Mouse (Mus musculus) stomach, postnatal 0 days (tissue): ENCODE measurements around the gene Uso1. TPM values are rescaled to one million over a fixed set of nuclear protein-coding genes. Genes with fewer than 3 reads are reported as not detected.

Source experiments
- ATAC-seq: fragments of 200-750 bp; cut with Nextera tagmentation; 2 replicates; pipeline ENCODE4 v1.8.0; 2017; ENCODE audit not compliant: low FRiP score, low TSS enrichment
- DNase-seq: peaks from one replicate; pipeline ENCODE4 v3.0.0-alpha.2; 2016; ENCODE audit warnings: low spot score
- H3K27ac ChIP-seq: fragments of 300-500 bp; sonication (generic); replicated peaks from 2 replicates; pipeline ENCODE4 v1.5.1; 2014; ENCODE audit warnings: mild to moderate bottlenecking, control low read depth
- H3K27me3 ChIP-seq: fragments of 300-500 bp; sonication (generic); 2 replicates; pipeline ENCODE4 v1.6.1; 2014; ENCODE audit warnings: low read length; ENCODE audit not compliant: control insufficient read depth, insufficient read depth
- H3K36me3 ChIP-seq: fragments of 300-500 bp; sonication (generic); 2 replicates; pipeline ENCODE4 v1.6.1; 2014; ENCODE audit warnings: low read length, mixed read lengths; ENCODE audit not compliant: control insufficient read depth, insufficient read depth
- H3K4me1 ChIP-seq: fragments of 300-500 bp; sonication (generic); replicated peaks from 2 replicates; pipeline ENCODE4 v1.6.1; 2014; ENCODE audit warnings: antibody characterized with exemption; ENCODE audit not compliant: control insufficient read depth, insufficient read depth
- H3K4me2 ChIP-seq: fragments of 300-500 bp; sonication (generic); replicated peaks from 2 replicates; pipeline ENCODE4 v1.6.1; 2014; ENCODE audit warnings: low read depth, mild to moderate bottlenecking, control low read depth, moderate library complexity
- H3K4me3 ChIP-seq: fragments of 300-500 bp; sonication (generic); 2 replicates; pipeline ENCODE4 v1.5.1; 2014; ENCODE audit warnings: low read depth, low read length, control low read depth
- H3K9ac ChIP-seq: fragments of 300-500 bp; sonication (generic); 2 replicates; pipeline ENCODE4 v1.6.1; 2014; ENCODE audit warnings: mild to moderate bottlenecking, low read length, control low read depth, mixed read lengths
- H3K9me3 ChIP-seq: fragments of 300-500 bp; sonication (generic); 2 replicates; pipeline ENCODE4 v1.6.1; 2016; ENCODE audit warnings: low read length; ENCODE audit not compliant: control insufficient read depth
- CTCF ChIP-seq: IDR thresholded peaks from 2 replicates; pipeline ENCODE4 v1.5.1; 2016; ENCODE audit warnings: antibody characterized with exemption, low read depth, mild to moderate bottlenecking, moderate library complexity
- EP300 ChIP-seq: optimal IDR thresholded peaks from 2 replicates; pipeline ENCODE3; 2016; ENCODE audit warnings: antibody characterized with exemption
- WGBS: fragments of 180-500 bp; shearing (Covaris S2); extraction: QIAGEN DNeasy Blood & Tissue Kit; methylation state at CpG from one replicate; pipeline ENCODE4 v1.1.7; 2014; 5-methylcytosine and 5-hydroxymethylcytosine counted together
- polyA plus RNA-seq: library from polyadenylated mRNA; unstranded; fragments of >200 nt; fragmentation: Nextera tagmentation; extraction: Ambion mirVana; gene quantifications from 2 replicates; pipeline ENCODE4 v1.2.1, GENCODE M21; 2015

The Uso1 gene
- polyA plus RNA-seq, 1 experiment from 2014 or later = 36.6 TPM

DNA sequence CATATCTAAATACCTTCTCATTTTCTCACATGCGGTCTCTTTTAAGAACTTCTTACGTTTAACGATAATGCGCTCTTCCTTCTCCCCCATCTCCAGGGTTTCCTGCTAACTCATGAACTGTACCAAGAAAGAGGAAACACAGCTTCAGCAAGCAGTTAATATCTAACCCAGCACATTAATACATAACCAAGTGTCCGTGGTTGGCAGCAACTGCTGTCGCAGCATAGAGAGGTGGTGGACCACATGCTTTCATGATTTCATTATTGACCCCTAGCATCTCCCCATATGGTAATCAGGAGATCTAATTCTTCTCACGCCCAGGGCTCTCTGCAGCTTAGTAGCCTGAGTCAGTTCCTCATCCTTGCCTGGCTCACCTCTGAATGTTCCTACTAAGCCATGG is 67.4 kb downstream of the Uso1 start:
- ATAC-seq (no peak), DNase-seq (no peak)
- WGBS = 79% methylated on average over 7 of the region's 7 CpGs
- Histone ChIP-seq H3K4me3 (no peak overlapping the region), H3K9me3 (no peaks in the 10 kb centered on the region), H3K4me1 (no peaks in the 10 kb centered on the region), H3K9ac (no peak overlapping the region), H3K27me3 (no peaks in the 10 kb centered on the region), H3K36me3 (peaks cover 19% of the 10 kb centered on the region), H3K4me2 (no peak overlapping the region), H3K27ac (0 out of 2 replicates have a peak overlapping the region, but pooled peaks have one; percentile 18)
- TF ChIP-seq CTCF = no peak
- TF ChIP-seq EP300 = no peak

DNA sequence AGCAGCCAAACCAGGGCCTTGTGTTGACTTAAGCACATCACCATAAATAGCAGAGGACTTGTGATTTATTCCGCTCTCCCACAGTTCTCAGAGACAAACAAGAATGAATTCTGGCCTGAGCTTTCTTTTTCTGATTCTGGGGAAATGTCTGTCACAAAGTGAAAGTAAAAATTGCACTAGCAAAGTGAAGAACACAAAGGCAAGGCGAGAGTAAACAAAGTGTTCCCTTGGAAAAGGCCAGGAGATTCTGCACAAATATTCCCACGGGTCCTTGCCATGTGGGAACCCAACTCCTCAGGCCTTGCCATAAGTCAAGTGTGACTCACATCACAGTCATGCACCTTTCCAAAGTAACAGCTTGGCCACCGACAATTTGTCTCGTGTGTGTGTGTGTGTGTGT is 68.0 kb downstream of the Uso1 start:
- ATAC-seq (no peak), DNase-seq (no peak)
- Histone ChIP-seq H3K9me3 (no peaks in the 10 kb centered on the region), H3K9ac (no peak overlapping the region), H3K36me3 (peaks cover 16% of the 10 kb centered on the region), H3K27me3 (no peaks in the 10 kb centered on the region), H3K27ac (no peak overlapping the region), H3K4me2 (no peak overlapping the region), H3K4me1 (no peaks in the 10 kb centered on the region), H3K4me3 (no peak overlapping the region)
- TF ChIP-seq CTCF = no peak
- no peak for TF ChIP-seq EP300
- WGBS = 66% methylated on average over 5 of the region's 5 CpGs

DNA sequence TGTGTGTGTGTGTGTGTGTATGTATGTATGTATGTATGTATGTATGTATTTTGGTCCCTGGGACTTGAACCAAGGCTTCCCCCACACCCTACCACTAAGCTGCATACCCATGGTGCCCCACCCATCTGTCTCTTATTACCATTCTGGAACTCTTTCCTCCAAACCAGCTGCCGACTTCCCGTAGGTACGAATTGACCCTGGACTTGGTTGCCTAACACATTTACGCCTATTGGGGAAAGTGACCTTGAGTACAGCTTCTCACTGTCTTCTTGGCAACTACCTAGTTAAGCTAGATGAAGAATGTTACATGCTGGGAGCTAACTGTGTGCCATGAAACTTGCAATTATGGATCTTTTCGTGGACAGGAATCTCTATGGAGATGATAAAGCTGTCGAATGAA is 68.4 kb downstream of the Uso1 start:
- no peak for DNase-seq
- H3K36me3 ChIP-seq = peaks cover 12% of the 10 kb centered on the region
- H3K9ac ChIP-seq = no peak overlapping the region
- H3K27me3 ChIP-seq = no peaks in the 10 kb centered on the region
- H3K4me3 ChIP-seq = no peak overlapping the region
- H3K4me2 ChIP-seq = no peak overlapping the region
- TF ChIP-seq CTCF (no peak), EP300 (no peak)
- H3K27ac ChIP-seq = no peak overlapping the region
- 86% methylated on average over 6 of the region's 6 CpGs for WGBS
- no peaks in the 10 kb centered on the region for H3K4me1 ChIP-seq
- no peaks in the 10 kb centered on the region for H3K9me3 ChIP-seq
- no peak for ATAC-seq

DNA sequence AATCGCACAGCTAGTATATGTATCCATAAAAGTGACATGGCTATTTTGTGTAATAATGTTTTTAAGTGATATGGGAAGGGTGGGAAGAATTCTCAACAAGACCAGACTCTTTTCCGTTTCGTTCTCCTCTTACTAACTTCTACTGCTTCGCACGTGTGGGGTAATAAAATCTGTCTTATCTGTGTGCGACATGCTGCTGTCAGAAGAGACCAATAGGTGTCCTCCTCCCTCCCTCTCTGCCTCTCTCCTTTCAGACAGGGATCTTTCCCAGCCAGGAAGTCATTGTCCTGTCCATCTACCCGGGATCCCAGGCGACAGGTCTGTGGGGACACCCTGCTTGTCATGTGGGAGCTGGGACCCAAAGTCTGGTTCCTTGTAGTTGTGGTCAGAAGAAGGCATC is 72.5 kb downstream of the Uso1 start:
- WGBS = 72% methylated on average over 8 of the region's 8 CpGs
- DNase-seq = no peak
- Histone ChIP-seq H3K9ac (no peak overlapping the region), H3K27ac (no peak overlapping the region), H3K4me2 (no peak overlapping the region), H3K27me3 (no peaks in the 10 kb centered on the region), H3K4me3 (no peak overlapping the region), H3K4me1 (no peaks in the 10 kb centered on the region), H3K36me3 (no peaks in the 10 kb centered on the region), H3K9me3 (no peaks in the 10 kb centered on the region)
- no peak for ATAC-seq
- TF ChIP-seq EP300 (no peak), CTCF (no peak)

DNA sequence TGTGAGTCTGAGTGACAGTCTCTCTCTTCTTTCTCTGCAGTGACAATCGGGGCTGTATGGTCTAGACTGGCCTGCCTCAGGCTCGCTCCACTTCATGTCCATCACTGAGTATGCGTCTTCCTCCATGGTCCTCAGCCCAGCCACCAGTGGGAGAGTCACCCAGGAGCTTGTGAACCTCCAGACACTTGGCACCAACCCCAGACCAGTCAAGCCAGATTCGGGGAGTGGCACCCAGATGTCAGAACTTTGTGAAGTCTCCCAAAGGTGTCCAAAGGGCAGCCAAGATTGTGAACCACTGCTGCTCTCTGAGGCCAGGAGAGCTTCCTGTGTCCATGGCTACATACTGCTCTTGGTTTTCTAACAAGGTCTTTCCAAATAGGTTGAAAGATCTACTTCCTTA is 74.5 kb downstream of the Uso1 start:
- Histone ChIP-seq H3K4me3 (no peak overlapping the region), H3K27me3 (no peaks in the 10 kb centered on the region), H3K4me2 (no peak overlapping the region), H3K9me3 (no peaks in the 10 kb centered on the region), H3K9ac (no peak overlapping the region), H3K4me1 (no peaks in the 10 kb centered on the region), H3K27ac (no peak overlapping the region), H3K36me3 (no peaks in the 10 kb centered on the region)
- DNase-seq (no peak), ATAC-seq (no peak)
- TF ChIP-seq EP300 (no peak), CTCF (no peak)
- WGBS = 84% methylated on average over 4 of the region's 4 CpGs

DNA sequence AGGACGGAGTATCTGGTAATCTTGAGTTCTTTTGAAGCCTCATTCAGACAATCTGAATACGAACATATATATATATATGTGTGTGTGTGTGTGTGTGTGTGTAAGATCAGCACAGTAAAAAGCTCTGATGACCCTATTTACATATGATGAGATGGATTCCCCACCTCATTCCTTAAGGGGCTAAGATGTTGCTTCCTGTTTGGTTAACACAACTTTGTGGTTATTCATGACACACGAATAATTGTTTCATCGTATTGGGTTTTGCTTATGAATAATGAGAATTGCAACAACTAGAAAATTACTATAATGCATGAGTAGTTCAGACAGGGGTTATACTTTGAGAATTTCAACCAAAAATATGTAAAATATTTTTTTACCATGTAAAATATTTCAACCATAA is 77.6 kb downstream of the Uso1 start, which contains the start of gene U90926:
Gene U90926 (minus strand): TSS at position 101 of the 400 bp plus-strand sequence.
- Histone ChIP-seq H3K27me3 (no peaks in the 10 kb centered on the region), H3K27ac (no peak within 1 kb of the TSS), H3K4me3 (no peak within 1 kb of the TSS), H3K4me1 (no peaks in the 10 kb centered on the region), H3K36me3 (no peaks in the 10 kb centered on the region), H3K9ac (no peak within 1 kb of the TSS), H3K9me3 (no peaks in the 10 kb centered on the region), H3K4me2 (no peak within 1 kb of the TSS)
- no peak for ATAC-seq
- 83% methylated on average over 4 of the region's 4 CpGs for WGBS
- no peak for DNase-seq
- no peak for TF ChIP-seq EP300
- TF ChIP-seq CTCF = no peak
